Mouse (Mus musculus) intestine, embryonic 14.5 days (tissue): ENCODE measurements around the gene Vwa7. TPM values are rescaled to one million over a fixed set of nuclear protein-coding genes. Genes with fewer than 3 reads are reported as not detected.
"Not testable (repeated sequence)": the region's sequence is repeated elsewhere in the genome, so short reads cannot be mapped to it uniquely, and the experiment has no call there.

ENCODE experiments used
- ATAC-seq: fragments of 200-750 bp; cut with Nextera tagmentation; replicated peaks from 2 replicates; pipeline ENCODE4 v1.8.0; 2017; ENCODE audit warnings: low read depth, moderate number of reproducible peaks, moderate TSS enrichment, moderate library complexity; ENCODE audit not compliant: low FRiP score, low TSS enrichment
- DNase-seq: peaks from one replicate; pipeline ENCODE4 v3.0.0-alpha.2; 2018; ENCODE audit warnings: low spot score
- H3K27ac ChIP-seq: fragments of 300-500 bp; sonication (generic); 2 replicates; pipeline ENCODE4 v1.5.1; 2014; ENCODE audit warnings: low read depth, mild to moderate bottlenecking, control low read depth
- H3K27me3 ChIP-seq: fragments of 300-500 bp; sonication (generic); replicated peaks from 2 replicates; pipeline ENCODE4 v1.6.1; 2014; ENCODE audit warnings: low read length, control low read depth; ENCODE audit not compliant: control insufficient read depth, insufficient read depth
- H3K36me3 ChIP-seq: fragments of 300-500 bp; sonication (generic); 2 replicates; pipeline ENCODE4 v1.6.1; 2014; ENCODE audit warnings: low read length, control low read depth; ENCODE audit not compliant: control insufficient read depth, insufficient read depth
- H3K4me1 ChIP-seq: fragments of 300-500 bp; sonication (generic); replicated peaks from 2 replicates; pipeline ENCODE4 v1.6.1; 2014; ENCODE audit warnings: low read length, control low read depth, mixed read lengths; ENCODE audit not compliant: control insufficient read depth, insufficient read depth
- H3K4me2 ChIP-seq: fragments of 300-500 bp; sonication (generic); 2 replicates; pipeline ENCODE4 v1.6.1; 2014; ENCODE audit warnings: low read length
- H3K4me3 ChIP-seq: fragments of 300-500 bp; sonication (generic); 2 replicates; pipeline ENCODE4 v1.5.1; 2014; ENCODE audit warnings: low read depth, low read length, control low read depth, mixed read lengths
- H3K9ac ChIP-seq: fragments of 300-500 bp; sonication (generic); 2 replicates; pipeline ENCODE4 v1.6.1; 2014; ENCODE audit warnings: mild to moderate bottlenecking, low read length
- H3K9me3 ChIP-seq: fragments of 300-500 bp; sonication (generic); 2 replicates; pipeline ENCODE4 v1.6.1; 2016; ENCODE audit warnings: low read length, control low read depth; ENCODE audit not compliant: control insufficient read depth
- WGBS: fragments of 180-500 bp; shearing (Covaris S2); extraction: QIAGEN DNeasy Blood & Tissue Kit; methylation state at CpG from one replicate; pipeline ENCODE4 v1.1.7; 2014; 5-methylcytosine and 5-hydroxymethylcytosine counted together
- polyA plus RNA-seq: library from polyadenylated mRNA; unstranded; fragments of >200 nt; fragmentation: Nextera tagmentation; extraction: Ambion mirVana; gene quantifications from 2 replicates; pipeline ENCODE4 v1.2.1, GENCODE M21; 2014

Vwa7 gene
- polyA plus RNA-seq, 1 experiment from 2014 or later: 0.26 TPM

GRCm38 (mm10) chr17:34996411-34997141, 19.8 kb upstream of the Vwa7 start:
- Histone ChIP-seq H3K4me3 (no peak overlapping the region), H3K36me3 (peaks cover 13% of the 10 kb centered on the region; the same call in 1 of the 2 replicates), H3K27me3 (no peaks in the 10 kb centered on the region), H3K4me1 (peaks cover 14% of the 10 kb centered on the region), H3K27ac (no peak overlapping the region), H3K9ac (no peak overlapping the region), H3K4me2 (0 out of 2 replicates have a peak overlapping the region, but pooled peaks have one; percentile 15), H3K9me3 (no peaks in the 10 kb centered on the region)
- ATAC-seq (no peak), DNase-seq (no peak)
- 85% methylated on average over 12 of the region's 14 CpGs for WGBS

GRCm38 (mm10) chr17:34997142-34997483, 19.3 kb upstream of the Vwa7 start:
- Histone ChIP-seq H3K36me3 (peaks cover 13% of the 10 kb centered on the region; the same call in 1 of the 2 replicates), H3K4me3 (no peak overlapping the region), H3K27ac (no peak overlapping the region), H3K27me3 (no peaks in the 10 kb centered on the region), H3K9me3 (no peaks in the 10 kb centered on the region), H3K9ac (no peak overlapping the region), H3K4me2 (0 out of 2 replicates have a peak overlapping the region, but pooled peaks have one; percentile 15), H3K4me1 (peaks cover 15% of the 10 kb centered on the region)
- DNase-seq (no peak), ATAC-seq (no peak)
- WGBS: 83% methylated on average over 5 of the region's 5 CpGs

- DNase-seq (no peak), ATAC-seq (no peak)
- no peak overlapping the region for H3K27ac ChIP-seq
- peaks cover 13% of the 10 kb centered on the region; the same call in 1 of the 2 replicates for H3K36me3 ChIP-seq
- WGBS: 94% methylated on average over 15 of the region's 15 CpGs
- H3K4me2 ChIP-seq: peak overlapping the region; percentile 90
- peaks cover 29% of the 10 kb centered on the region for H3K4me1 ChIP-seq
- H3K9ac ChIP-seq: no peak overlapping the region
- peak overlapping the region; percentile 32; the same call in 1 of the 2 replicates for H3K4me3 ChIP-seq
- no peaks in the 10 kb centered on the region for H3K9me3 ChIP-seq
- H3K27me3 ChIP-seq: no peaks in the 10 kb centered on the region
Observed at GRCm38 (mm10) chr17:34998526-34999430, 17.6 kb upstream of the Vwa7 start.

GRCm38 (mm10) chr17:34999871-35000716, 16.3 kb upstream of the Vwa7 start:
- Histone ChIP-seq H3K36me3 (peaks cover 25% of the 10 kb centered on the region), H3K4me1 (peaks cover 29% of the 10 kb centered on the region), H3K27ac (peak overlapping the region; percentile 92), H3K9ac (peak overlapping the region; percentile 92), H3K4me2 (peak overlapping the region; percentile 90), H3K4me3 (peak overlapping the region; percentile 87)
- not testable (repeated sequence) for H3K27me3 ChIP-seq, H3K9me3 ChIP-seq, ATAC-seq
- whole genome bisulfite sequencing: 16% methylated on average over 29 of the region's 32 CpGs
- peak; percentile 75 for DNase-seq

GRCm38 (mm10) chr17:35000717-35001451, 15.5 kb upstream of the Vwa7 start, which contains the start of gene Vars:
Vars (plus strand) TSS chr17:35000987.
- Histone ChIP-seq H3K36me3 (peaks cover 33% of the 10 kb centered on the region), H3K27me3 (no peaks in the 10 kb centered on the region), H3K4me1 (peaks cover 29% of the 10 kb centered on the region), H3K27ac (peak within 1 kb of the TSS; percentile 92), H3K9me3 (no peaks in the 10 kb centered on the region), H3K9ac (peak within 1 kb of the TSS; percentile 92), H3K4me3 (peak within 1 kb of the TSS; percentile 87), H3K4me2 (peak within 1 kb of the TSS; percentile 90)
- WGBS: under 1% methylated on average over 82 of the region's 83 CpGs
- ATAC-seq (peak; percentile 93), DNase-seq (peak; percentile 98)

GRCm38 (mm10) chr17:35001452-35002152, 14.8 kb upstream of the Vwa7 start:
- peak overlapping the region; percentile 92 for H3K27ac ChIP-seq
- DNase-seq: no peak
- H3K4me1 ChIP-seq: peaks cover 29% of the 10 kb centered on the region
- peak overlapping the region; percentile 90 for H3K4me2 ChIP-seq
- H3K4me3 ChIP-seq: peak overlapping the region; percentile 87
- no peaks in the 10 kb centered on the region for H3K27me3 ChIP-seq
- ATAC-seq: no peak; the same call in 1 of the 2 replicates
- no peaks in the 10 kb centered on the region for H3K9me3 ChIP-seq
- peak overlapping the region; percentile 92 for H3K9ac ChIP-seq
- WGBS: 0% methylated on average over 35 of the region's 35 CpGs
- peaks cover 39% of the 10 kb centered on the region for H3K36me3 ChIP-seq

GRCm38 (mm10) chr17:35002153-35002865, 14.1 kb upstream of the Vwa7 start:
- 7% methylated on average over 12 of the region's 12 CpGs for WGBS
- DNase-seq (no peak), ATAC-seq (no peak)
- Histone ChIP-seq H3K9ac (peak overlapping the region; percentile 92), H3K36me3 (peaks cover 45% of the 10 kb centered on the region), H3K4me3 (peak overlapping the region; percentile 87), H3K9me3 (no peaks in the 10 kb centered on the region), H3K27me3 (no peaks in the 10 kb centered on the region), H3K4me1 (peaks cover 25% of the 10 kb centered on the region), H3K4me2 (peak overlapping the region; percentile 90), H3K27ac (peak overlapping the region; percentile 92; the same call in 1 of the 2 replicates)
